Mouse (Mus musculus) yolk sac, embryonic 10.5 days (tissue): Measurements from ENCODE around the gene Arpp21.

ENCODE experiments used
- DNase-seq: peaks from one replicate; pipeline ENCODE4 v3.0.0-alpha.2; 2017; ENCODE audit warnings: low spot score

Arpp21 gene

DNA sequence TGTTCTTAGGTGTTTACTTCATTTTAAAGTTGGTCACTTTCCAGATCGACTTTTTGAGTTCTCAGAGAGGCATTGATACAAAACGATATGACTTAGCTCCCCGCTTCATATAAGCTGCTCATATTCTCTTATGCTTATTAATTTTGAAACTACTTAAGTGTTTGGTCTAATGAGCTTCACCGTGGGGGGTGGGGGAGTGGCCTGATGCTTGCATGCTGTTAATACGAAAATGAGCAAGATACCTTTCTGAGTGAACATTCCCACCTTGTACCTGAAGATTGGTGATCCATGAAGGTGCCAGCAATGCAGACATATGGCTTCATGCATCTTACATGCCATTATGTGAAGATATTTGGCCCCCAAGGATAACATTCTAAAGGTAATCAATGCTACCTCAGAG, 4.4 kb downstream of the Arpp21 start:
- DNase-seq: no peak

GRCm38 (mm10) chr9:112230716-112231361, 4.9 kb downstream of the Arpp21 start:
- DNase-seq: no peak

DNA sequence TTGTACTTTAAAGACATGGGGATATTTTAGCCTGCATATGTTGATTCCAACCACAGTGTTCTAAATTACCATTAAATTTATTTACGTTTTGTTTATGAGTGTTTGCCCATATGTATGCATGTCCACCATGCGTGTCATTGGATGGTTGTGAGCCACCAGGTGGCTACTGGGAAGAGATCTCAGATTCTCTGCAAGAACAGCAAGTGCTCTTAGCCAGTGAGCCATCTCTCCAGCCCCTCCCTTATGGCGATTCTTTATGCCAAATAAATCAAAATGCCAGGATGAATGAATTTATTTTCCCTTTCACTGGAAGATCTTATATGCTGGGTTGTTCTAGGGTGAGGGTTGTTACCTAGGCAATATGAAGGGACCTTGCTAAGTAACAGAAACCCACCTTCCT, 7.3 kb downstream of the Arpp21 start:
- no peak for DNase-seq

DNA sequence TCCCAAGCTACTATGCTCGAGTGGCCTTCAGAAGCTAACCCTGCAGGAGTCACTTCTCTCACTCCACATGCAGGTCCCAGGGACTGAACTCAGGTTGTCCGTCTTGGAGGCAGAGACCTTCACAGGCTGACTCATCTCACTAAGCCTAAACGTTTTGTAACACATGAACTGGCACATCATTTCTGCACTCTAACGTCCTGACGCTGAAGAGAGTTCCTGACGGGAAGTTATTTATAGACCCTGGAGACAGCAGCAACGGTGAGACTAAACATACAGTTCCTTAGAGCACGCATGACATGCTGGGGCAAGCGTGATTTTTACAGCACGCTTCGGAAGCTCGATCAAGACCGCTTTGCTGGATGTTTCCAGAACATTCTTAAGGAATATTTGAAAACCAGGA, 8.6 kb downstream of the Arpp21 start:
- DNase-seq: no peak

GRCm38 (mm10) chr9:112226511-112226910, 9.2 kb downstream of the Arpp21 start:
- DNase-seq: no peak

GRCm38 (mm10) chr9:112225046-112225445, 10.7 kb downstream of the Arpp21 start:
- no peak for DNase-seq

GRCm38 (mm10) chr9:112219372-112219771, 16.4 kb downstream of the Arpp21 start:
- DNase-seq: no peak

- DNase-seq: no peak
Measured at GRCm38 (mm10) chr9:112218237-112218636, 17.5 kb downstream of the Arpp21 start.

DNA sequence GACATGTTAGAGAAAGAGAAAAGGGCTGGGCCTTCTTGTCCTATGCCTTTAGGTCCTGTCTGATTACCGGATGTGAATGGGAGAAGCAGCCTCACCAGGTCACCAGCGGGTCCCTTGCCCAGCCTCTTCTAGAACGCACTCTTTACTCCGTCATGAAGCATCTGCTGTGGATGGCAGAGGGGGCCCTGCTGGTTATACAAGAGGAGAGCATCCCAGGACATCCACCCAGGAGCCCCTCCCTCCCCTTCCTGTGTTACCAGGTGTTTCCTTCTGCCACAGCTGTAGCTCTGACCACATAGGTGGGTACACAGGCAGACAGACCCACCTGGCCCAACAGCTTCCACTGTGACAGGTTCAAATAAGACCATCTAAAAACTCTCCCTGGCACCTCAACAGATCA, 18.6 kb downstream of the Arpp21 start:
- no peak for DNase-seq

GRCm38 (mm10) chr9:112215030-112215806, 20.5 kb downstream of the Arpp21 start:
- no peak for DNase-seq

- DNase-seq: no peak
Measured at GRCm38 (mm10) chr9:112213411-112214255, 22.1 kb downstream of the Arpp21 start.

GRCm38 (mm10) chr9:112209803-112210202, 25.9 kb downstream of the Arpp21 start:
- DNase-seq: no peak

GRCm38 (mm10) chr9:112207767-112208166, 28.0 kb downstream of the Arpp21 start:
- no peak for DNase-seq

GRCm38 (mm10) chr9:112198296-112198695, 37.4 kb downstream of the Arpp21 start:
- DNase-seq: no peak

DNA sequence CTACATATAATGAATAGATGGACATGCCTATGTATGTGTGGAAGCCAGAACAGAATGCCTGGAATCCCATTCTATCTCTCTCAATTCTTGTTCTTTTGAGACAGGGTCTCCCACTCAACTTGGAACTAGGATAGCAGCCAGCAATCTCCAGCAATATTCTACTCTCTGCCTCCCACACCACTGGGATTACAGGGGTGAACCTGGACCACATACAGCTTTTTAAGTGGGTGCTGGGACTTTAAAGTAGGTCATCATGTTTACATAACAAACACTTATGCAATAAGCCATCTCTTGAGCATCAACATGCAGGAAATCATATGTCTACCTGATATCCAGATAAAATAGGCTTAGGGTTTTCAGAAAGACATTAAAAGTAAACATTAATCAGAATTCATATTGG, 41.7 kb downstream of the Arpp21 start:
- DNase-seq: no peak

DNA sequence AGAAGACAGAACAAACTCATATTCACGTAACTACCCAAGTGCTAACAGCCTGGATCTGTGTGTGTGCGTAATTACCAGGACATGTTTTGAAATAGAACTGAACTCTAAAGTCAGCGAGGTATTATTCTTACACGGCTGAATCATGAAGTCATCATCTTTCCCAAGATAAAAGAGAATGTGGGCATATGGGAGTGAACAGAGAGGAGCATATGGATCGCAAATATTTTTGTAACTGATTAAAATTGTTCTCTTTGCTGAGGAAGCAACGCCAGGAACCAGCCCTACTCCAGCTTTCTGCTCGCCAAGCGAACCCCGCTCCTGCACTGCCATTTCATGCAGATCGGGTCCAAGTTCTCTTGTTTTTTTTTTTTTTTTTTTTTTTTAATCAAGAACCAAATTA, 46.3 kb downstream of the Arpp21 start:
- no peak for DNase-seq

DNA sequence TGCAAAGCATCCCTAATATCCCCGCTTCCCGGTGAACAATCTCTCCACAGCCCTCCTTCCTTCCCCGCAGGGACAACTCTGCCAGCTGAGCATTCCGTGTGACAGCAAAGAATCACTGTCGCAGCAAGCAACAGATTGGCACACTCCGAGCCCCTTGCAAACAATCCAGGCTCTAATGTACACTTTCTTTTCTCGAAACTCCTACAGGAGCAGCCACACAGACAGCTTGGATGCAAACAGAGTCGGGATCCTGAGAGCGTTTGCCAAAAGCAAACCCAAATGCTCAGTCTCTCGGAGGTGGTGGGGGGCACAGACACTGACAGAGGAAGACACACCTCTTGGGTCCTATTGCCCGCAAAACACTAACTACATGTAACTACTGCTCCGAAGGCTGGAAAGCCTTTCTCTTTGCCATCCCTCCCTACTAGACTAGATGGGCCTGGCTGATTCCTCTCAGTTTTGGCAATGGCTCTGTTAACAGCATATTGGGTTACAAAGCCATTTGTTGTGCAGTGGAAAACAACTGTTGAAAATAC, 47.3 kb downstream of the Arpp21 start:
- DNase-seq: no peak

- DNase-seq: no peak
Measured at GRCm38 (mm10) chr9:112187667-112188066, 48.1 kb downstream of the Arpp21 start.

GRCm38 (mm10) chr9:112186336-112187305, 49.1 kb downstream of the Arpp21 start:
- DNase-seq: no peak

DNA sequence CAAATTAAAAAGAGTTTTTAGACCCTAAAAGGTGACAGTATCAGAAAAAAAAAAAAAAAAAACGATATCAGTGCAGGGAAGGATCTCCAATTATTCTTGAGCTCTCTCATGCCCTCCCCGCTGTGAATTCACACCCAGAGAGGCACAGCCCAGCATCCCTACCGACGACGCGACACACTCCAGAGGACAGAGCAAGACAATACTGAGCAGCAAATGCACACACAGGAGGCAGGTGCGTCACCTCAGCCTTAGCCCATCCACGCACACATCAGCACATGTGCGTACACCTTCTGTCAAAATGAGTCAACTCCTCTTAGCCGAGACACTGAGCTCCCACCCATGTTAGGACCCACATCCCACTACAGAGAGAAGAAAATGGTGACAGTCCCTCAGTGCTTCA, 50.0 kb downstream of the Arpp21 start:
- DNase-seq: no peak

GRCm38 (mm10) chr9:112182738-112183137, 53.0 kb downstream of the Arpp21 start:
- no peak for DNase-seq
